Mouse (Mus musculus): ENCODE results near the gene Lrp5. TPM values are rescaled to one million over a fixed set of nuclear protein-coding genes. Genes with fewer than 3 reads are reported as not detected.

Gene Lrp5
- polyA plus RNA-seq, 1 experiment from 2014 or later: 1.4 TPM

- Histone ChIP-seq H3K36me3 (peaks cover 8% of the 10 kb centered on the region), H3K27me3 (no peaks in the 10 kb centered on the region), H3K27ac (replicated peaks) (no peak overlapping the region), H3K9me3 (no peaks in the 10 kb centered on the region), H3K4me2 (no peak overlapping the region), H3K9ac (no peak overlapping the region), H3K4me3 (no peak overlapping the region), H3K4me1 (replicated peaks) (no peaks in the 10 kb centered on the region)
- 63% methylated on average over 5 of the region's 5 CpGs for WGBS
- ATAC-seq (ENCODE audit: low FRiP score, low read depth): 0 out of 2 replicates have a peak, but pooled peaks have one; percentile 30
Observed at GRCm38 (mm10) chr19:3623824-3624223, 62.5 kb downstream of the Lrp5 start.

- ATAC-seq (ENCODE audit: low FRiP score, low read depth): no peak
- H3K4me1 ChIP-seq (replicated peaks): no peaks in the 10 kb centered on the region
- H3K4me3 ChIP-seq: no peak overlapping the region
- no peaks in the 10 kb centered on the region for H3K9me3 ChIP-seq
- no peak overlapping the region for H3K27ac ChIP-seq (replicated peaks)
- 96% methylated on average over 4 of the region's 4 CpGs for WGBS
- H3K4me2 ChIP-seq: no peak overlapping the region
- H3K9ac ChIP-seq: no peak overlapping the region
- H3K27me3 ChIP-seq: no peaks in the 10 kb centered on the region
- peaks cover 8% of the 10 kb centered on the region for H3K36me3 ChIP-seq
Observed at GRCm38 (mm10) chr19:3623294-3623693, 63.1 kb downstream of the Lrp5 start.

- H3K36me3 ChIP-seq: peaks cover 8% of the 10 kb centered on the region
- no peak for ATAC-seq (ENCODE audit: low FRiP score, low read depth)
- no peaks in the 10 kb centered on the region for H3K4me1 ChIP-seq (replicated peaks)
- WGBS: 84% methylated on average over 10 of the region's 10 CpGs
- H3K27me3 ChIP-seq: no peaks in the 10 kb centered on the region
- H3K9me3 ChIP-seq: no peaks in the 10 kb centered on the region
- H3K4me2 ChIP-seq: no peak overlapping the region
- no peak overlapping the region for H3K27ac ChIP-seq (replicated peaks)
- H3K4me3 ChIP-seq: no peak overlapping the region
- H3K9ac ChIP-seq: no peak overlapping the region
Observed at GRCm38 (mm10) chr19:3620871-3621270, 65.5 kb downstream of the Lrp5 start.

GRCm38 (mm10) chr19:3619359-3619758 is 67.0 kb downstream of the Lrp5 start:
- Histone ChIP-seq H3K4me3 (no peak overlapping the region), H3K4me2 (no peak overlapping the region), H3K36me3 (peaks cover 8% of the 10 kb centered on the region), H3K9ac (no peak overlapping the region), H3K27me3 (no peaks in the 10 kb centered on the region), H3K4me1 (replicated peaks) (no peaks in the 10 kb centered on the region), H3K9me3 (no peaks in the 10 kb centered on the region), H3K27ac (replicated peaks) (no peak overlapping the region)
- no peak for ATAC-seq (ENCODE audit: low FRiP score, low read depth)
- WGBS: 86% methylated on average over 2 of the region's 2 CpGs

GRCm38 (mm10) chr19:3613991-3614390 is 72.4 kb downstream of the Lrp5 start:
- WGBS: 94% methylated on average over 10 of the region's 10 CpGs
- no peak for ATAC-seq (ENCODE audit: low FRiP score, low read depth)

GRCm38 (mm10) chr19:3612534-3613273 is 73.7 kb downstream of the Lrp5 start:
- Histone ChIP-seq H3K9me3 (no peaks in the 10 kb centered on the region), H3K27me3 (no peaks in the 10 kb centered on the region), H3K9ac (no peak overlapping the region), H3K4me3 (no peak overlapping the region), H3K4me1 (replicated peaks) (no peaks in the 10 kb centered on the region), H3K36me3 (no peaks in the 10 kb centered on the region), H3K27ac (replicated peaks) (no peak overlapping the region), H3K4me2 (no peak overlapping the region)
- no peak for ATAC-seq (ENCODE audit: low FRiP score, low read depth)
- over 99% methylated on average over 4 of the region's 4 CpGs for WGBS

More at GRCm38 (mm10) chr19:3613991-3614390, 72.4 kb downstream of the Lrp5 start:
- Histone ChIP-seq H3K9me3 (no peaks in the 10 kb centered on the region), H3K9ac (no peak overlapping the region), H3K36me3 (no peaks in the 10 kb centered on the region; the same call in 1 of the 2 replicates), H3K27me3 (no peaks in the 10 kb centered on the region), H3K4me1 (replicated peaks) (no peaks in the 10 kb centered on the region), H3K4me2 (no peak overlapping the region), H3K27ac (replicated peaks) (no peak overlapping the region), H3K4me3 (no peak overlapping the region)

- Histone ChIP-seq H3K9ac (no peak overlapping the region), H3K4me1 (replicated peaks) (no peaks in the 10 kb centered on the region), H3K27ac (replicated peaks) (no peak overlapping the region), H3K27me3 (no peaks in the 10 kb centered on the region), H3K36me3 (no peaks in the 10 kb centered on the region), H3K9me3 (no peaks in the 10 kb centered on the region), H3K4me2 (no peak overlapping the region), H3K4me3 (no peak overlapping the region)
- 91% methylated on average over 8 of the region's 8 CpGs for WGBS
- ATAC-seq (ENCODE audit: low FRiP score, low read depth): no peak
Observed at GRCm38 (mm10) chr19:3611730-3612129, 74.6 kb downstream of the Lrp5 start.

- no peaks in the 10 kb centered on the region for H3K9me3 ChIP-seq
- no peak overlapping the region for H3K9ac ChIP-seq
- H3K27ac ChIP-seq (replicated peaks): no peak overlapping the region
- H3K4me2 ChIP-seq: no peak overlapping the region
- no peak overlapping the region for H3K4me3 ChIP-seq
- 100% methylated on average over 2 of the region's 2 CpGs for WGBS
- H3K27me3 ChIP-seq: no peaks in the 10 kb centered on the region
- no peak for ATAC-seq (ENCODE audit: low FRiP score, low read depth)
- no peaks in the 10 kb centered on the region for H3K4me1 ChIP-seq (replicated peaks)
- H3K36me3 ChIP-seq: no peaks in the 10 kb centered on the region
Observed at GRCm38 (mm10) chr19:3610886-3611285, 75.5 kb downstream of the Lrp5 start.

GRCm38 (mm10) chr19:3609826-3610225 is 76.5 kb downstream of the Lrp5 start:
- no peak overlapping the region for H3K27ac ChIP-seq (replicated peaks)
- WGBS: 89% methylated on average over 10 of the region's 10 CpGs
- no peak overlapping the region for H3K4me3 ChIP-seq
- H3K9me3 ChIP-seq: no peaks in the 10 kb centered on the region
- no peak overlapping the region for H3K4me2 ChIP-seq
- no peaks in the 10 kb centered on the region for H3K4me1 ChIP-seq (replicated peaks)
- ATAC-seq (ENCODE audit: low FRiP score, low read depth): no peak
- H3K9ac ChIP-seq: no peak overlapping the region
- H3K27me3 ChIP-seq: no peaks in the 10 kb centered on the region
- no peaks in the 10 kb centered on the region for H3K36me3 ChIP-seq

- no peak overlapping the region for H3K4me2 ChIP-seq
- no peak overlapping the region for H3K9ac ChIP-seq
- 96% methylated on average over 5 of the region's 5 CpGs for WGBS
- no peak for ATAC-seq (ENCODE audit: low FRiP score, low read depth)
- no peak overlapping the region for H3K4me3 ChIP-seq
- H3K27me3 ChIP-seq: no peaks in the 10 kb centered on the region
- no peaks in the 10 kb centered on the region for H3K9me3 ChIP-seq
- H3K36me3 ChIP-seq: no peaks in the 10 kb centered on the region
- H3K4me1 ChIP-seq (replicated peaks): no peaks in the 10 kb centered on the region
- no peak overlapping the region for H3K27ac ChIP-seq (replicated peaks)
Observed at GRCm38 (mm10) chr19:3594316-3594715, 92.0 kb downstream of the Lrp5 start.

GRCm38 (mm10) chr19:3593379-3594055 is 92.8 kb downstream of the Lrp5 start:
- Histone ChIP-seq H3K4me1 (replicated peaks) (no peaks in the 10 kb centered on the region), H3K27ac (replicated peaks) (no peak overlapping the region), H3K27me3 (no peaks in the 10 kb centered on the region), H3K4me2 (no peak overlapping the region), H3K4me3 (no peak overlapping the region), H3K9me3 (no peaks in the 10 kb centered on the region), H3K36me3 (no peaks in the 10 kb centered on the region), H3K9ac (no peak overlapping the region)
- ATAC-seq (ENCODE audit: low FRiP score, low read depth): no peak
- 87% methylated on average over 7 of the region's 7 CpGs for WGBS

GRCm38 (mm10) chr19:3589968-3590367 is 96.4 kb downstream of the Lrp5 start:
- Histone ChIP-seq H3K27ac (replicated peaks) (no peak overlapping the region), H3K4me2 (no peak overlapping the region), H3K4me3 (no peak overlapping the region), H3K27me3 (no peaks in the 10 kb centered on the region), H3K36me3 (no peaks in the 10 kb centered on the region), H3K4me1 (replicated peaks) (no peaks in the 10 kb centered on the region), H3K9me3 (no peaks in the 10 kb centered on the region), H3K9ac (no peak overlapping the region)
- WGBS: 98% methylated on average over 4 of the region's 4 CpGs
- no peak for ATAC-seq (ENCODE audit: low FRiP score, low read depth)
